Mouse (Mus musculus): Measurements from ENCODE around the gene Dppa1. TPM values are rescaled to one million over a fixed set of nuclear protein-coding genes. Genes with fewer than 3 reads are reported as not detected.

Gene Dppa1
- polyA plus RNA-seq, 2 experiments from 2014 or later = not detected

Other genes starting within 250 kb of the Dppa1 start
- gene Itk, start 239.7 kb downstream of the Dppa1 start, polyA plus RNA-seq (2017; shearing (Covaris generic)) = 100 to 1,000 TPM; 102 to 115 TPM
- not detected for gene Fam71b, start 232.7 kb downstream of the Dppa1 start, polyA plus RNA-seq (2017; shearing (Covaris generic))
- 10 to 100 TPM; 41.5 to 42.1 TPM for gene Med7, start 192.3 kb downstream of the Dppa1 start, polyA plus RNA-seq (2017; shearing (Covaris generic))
- 1 to 10 TPM; 5.5 to 8.1 TPM for gene Havcr2, start 174.3 kb downstream of the Dppa1 start, polyA plus RNA-seq (2017; shearing (Covaris generic))
- 1 to 10 TPM in 1 of 2 experiments, not detected in 1; 1.7 TPM for gene Gm12169, start 105.0 kb downstream of the Dppa1 start, polyA plus RNA-seq (2017; shearing (Covaris generic))
- not detected for gene BC053393, start 57.7 kb downstream of the Dppa1 start, polyA plus RNA-seq (2017; shearing (Covaris generic))
- under 1 TPM in 1 of 2 experiments, not detected in 1; 0.20 TPM for gene Timd2, start 77.8 kb upstream of the Dppa1 start, polyA plus RNA-seq (2017; shearing (Covaris generic))
- gene Havcr1, start 105.8 kb upstream of the Dppa1 start, polyA plus RNA-seq (2017; shearing (Covaris generic)) = not detected
- gene Timd4, start 181.5 kb upstream of the Dppa1 start, polyA plus RNA-seq (2017; shearing (Covaris generic)) = not detected